Mouse (Mus musculus) G1E (cell line): ENCODE measurements around the gene Zfp536. TPM values are rescaled to one million over a fixed set of nuclear protein-coding genes. Genes with fewer than 3 reads are reported as not detected.

Experiments
- ATAC-seq: 2 replicates; pipeline ENCODE4 v1.8.0; 2016; ENCODE audit warnings: mild to moderate bottlenecking; ENCODE audit not compliant: insufficient number of reproducible peaks, poor library complexity, low FRiP score, severe bottlenecking; ENCODE audit errors: extremely low read depth
- DNase-seq: peaks from one replicate; pipeline ENCODE4 v3.0.0; 2012; ENCODE audit warnings: low spot score
- H3K27me3 ChIP-seq: 2 replicates; pipeline ENCODE4 v1.6.1; 2012; ENCODE audit warnings: mild to moderate bottlenecking, low read length, inconsistent platforms; ENCODE audit not compliant: insufficient read depth
- H3K36me3 ChIP-seq: replicated peaks from 2 replicates; pipeline ENCODE3; 2012; ENCODE audit warnings: mild to moderate bottlenecking, inconsistent platforms
- H3K4me1 ChIP-seq: 2 replicates; pipeline ENCODE4 v1.6.1; 2012; ENCODE audit warnings: low read depth, low read length, inconsistent platforms, mixed read lengths; ENCODE audit not compliant: insufficient read depth
- H3K4me3 ChIP-seq: 2 replicates; pipeline ENCODE4 v1.5.1; 2012; ENCODE audit warnings: low read depth, mild to moderate bottlenecking, inconsistent platforms, low read length, moderate library complexity, mixed read lengths
- H3K9me3 ChIP-seq: replicated peaks from 2 replicates; pipeline ENCODE4 v1.6.1; 2012; ENCODE audit warnings: inconsistent platforms
- CTCF ChIP-seq: IDR thresholded peaks from 2 replicates; pipeline ENCODE4 v1.5.1; 2012; ENCODE audit warnings: low read depth, low read length, inconsistent platforms, mixed read lengths
- GATA1 ChIP-seq: IDR thresholded peaks from 2 replicates; pipeline ENCODE4 v1.6.1; 2012; ENCODE audit warnings: borderline replicate concordance, low read length, inconsistent platforms, mixed read lengths
- GATA2 ChIP-seq: IDR thresholded peaks from 2 replicates; pipeline ENCODE4 v1.6.1; 2012; ENCODE audit warnings: low read depth, low read length, inconsistent platforms, borderline replicate concordance
- POLR2AphosphoS5 ChIP-seq: IDR thresholded peaks from 2 replicates; pipeline ENCODE4 v1.6.1; 2012; ENCODE audit warnings: low read depth, low read length, inconsistent platforms; ENCODE audit not compliant: insufficient replicate concordance
- TAL1 ChIP-seq: conservative IDR thresholded peaks from 2 replicates; pipeline ENCODE4 v1.6.1; 2012; ENCODE audit warnings: low read depth, low read length, inconsistent platforms, mixed read lengths
- polyA plus RNA-seq: library from polyadenylated mRNA; stranded (reverse); fragments of >175 nt; gene quantifications from 2 replicates; pipeline ENCODE4 v1.2.3, GENCODE M21; 2012
- total RNA-seq, 2 experiments: library from RNA; stranded (forward) in 1 of 2; stranded (reverse) in 1 of 2; fragments of 200-1000 nt in 1 of 2; fragments of >200 nt in 1 of 2; fragmentation: Nextera tagmentation in 1 of 2; gene quantifications; 2 replicates each; pipeline ENCODE4 v1.2.3; 2014 to 2017

Gene Zfp536
- total and polyA plus RNA-seq, 3 experiments: 0.22 TPM; not detected in 2

DNA sequence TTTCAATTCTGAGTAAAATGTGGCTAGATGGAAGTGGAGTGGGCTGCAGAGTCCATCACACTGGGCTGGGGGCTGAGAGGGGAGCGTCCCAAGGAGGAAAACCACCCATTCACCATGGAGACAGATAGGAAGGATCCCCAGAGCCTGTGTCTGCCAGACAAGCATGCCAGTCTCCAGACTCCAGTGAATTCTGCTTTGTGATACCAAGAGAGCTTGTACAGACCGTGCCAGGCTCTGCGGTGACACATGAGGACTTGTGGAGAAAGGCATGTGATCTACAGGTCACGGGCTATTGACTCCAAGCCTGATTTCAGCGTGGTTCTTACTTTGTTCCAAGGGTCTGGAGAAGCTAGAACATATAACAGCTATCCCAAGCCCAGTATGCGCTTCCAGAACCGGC lies 230.5 kb downstream of the Zfp536 start:
- H3K4me1 ChIP-seq: no peaks in the 10 kb centered on the region
- H3K36me3 ChIP-seq: no peaks in the 10 kb centered on the region
- H3K4me3 ChIP-seq: no peak overlapping the region
- no peaks in the 10 kb centered on the region for H3K27me3 ChIP-seq
- peaks cover 65% of the 10 kb centered on the region for H3K9me3 ChIP-seq
- no peak for DNase-seq
- TF ChIP-seq GATA1: no peak
- no peak for TF ChIP-seq CTCF
- no peak for TF ChIP-seq TAL1
- TF ChIP-seq POLR2AphosphoS5: no peak
- TF ChIP-seq GATA2: no peak
- no peak for ATAC-seq

DNA sequence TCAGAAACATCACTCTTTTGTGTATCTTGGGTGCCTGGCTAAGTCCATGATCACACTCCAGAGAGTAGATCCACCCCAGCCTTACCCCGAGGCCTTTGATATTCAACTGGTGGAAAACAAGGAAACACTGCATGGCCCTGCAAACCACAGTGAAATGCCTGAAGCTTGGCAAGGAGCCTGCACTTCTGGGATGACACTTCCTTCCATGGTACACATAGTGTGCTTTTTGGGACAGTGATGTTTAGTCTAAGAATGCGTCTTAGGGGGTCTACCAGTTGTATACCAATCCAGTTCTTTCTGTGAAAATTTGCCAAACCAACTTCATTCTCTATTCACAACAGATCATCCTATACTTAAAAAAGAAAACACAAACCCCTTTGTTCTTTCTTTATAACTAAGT lies 242.3 kb downstream of the Zfp536 start:
- Histone ChIP-seq H3K4me1 (no peaks in the 10 kb centered on the region), H3K4me3 (no peak overlapping the region), H3K27me3 (no peaks in the 10 kb centered on the region), H3K9me3 (peaks cover 70% of the 10 kb centered on the region), H3K36me3 (no peaks in the 10 kb centered on the region)
- DNase-seq: no peak
- no peak for ATAC-seq
- TF ChIP-seq GATA2 (no peak), CTCF (no peak), POLR2AphosphoS5 (no peak), TAL1 (no peak), GATA1 (no peak)

DNA sequence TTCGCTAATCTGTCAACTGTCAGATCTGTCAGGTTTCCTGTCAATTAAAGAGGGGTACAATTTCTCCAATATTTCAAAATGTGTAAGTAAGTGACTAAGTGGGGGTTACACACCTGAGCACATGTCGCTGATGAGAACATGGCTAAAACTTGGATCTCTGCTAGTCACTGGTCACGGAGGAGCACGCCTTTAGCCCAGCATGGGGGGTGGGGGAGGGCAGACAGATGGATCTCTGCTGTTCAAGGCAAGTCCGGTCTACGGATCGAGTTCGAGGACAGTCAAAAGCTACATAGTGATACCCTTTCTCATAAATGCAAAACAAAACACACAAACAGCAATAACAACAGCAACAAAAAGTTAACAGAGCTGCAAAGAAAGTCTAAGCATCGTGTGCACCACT lies 245.1 kb downstream of the Zfp536 start:
- TF ChIP-seq GATA1 (no peak), POLR2AphosphoS5 (no peak), CTCF (no peak), TAL1 (no peak), GATA2 (no peak)
- Histone ChIP-seq H3K9me3 (peaks cover 72% of the 10 kb centered on the region), H3K27me3 (no peaks in the 10 kb centered on the region), H3K36me3 (no peaks in the 10 kb centered on the region), H3K4me3 (no peak overlapping the region), H3K4me1 (no peaks in the 10 kb centered on the region)
- no peak for DNase-seq
- ATAC-seq: no peak

DNA sequence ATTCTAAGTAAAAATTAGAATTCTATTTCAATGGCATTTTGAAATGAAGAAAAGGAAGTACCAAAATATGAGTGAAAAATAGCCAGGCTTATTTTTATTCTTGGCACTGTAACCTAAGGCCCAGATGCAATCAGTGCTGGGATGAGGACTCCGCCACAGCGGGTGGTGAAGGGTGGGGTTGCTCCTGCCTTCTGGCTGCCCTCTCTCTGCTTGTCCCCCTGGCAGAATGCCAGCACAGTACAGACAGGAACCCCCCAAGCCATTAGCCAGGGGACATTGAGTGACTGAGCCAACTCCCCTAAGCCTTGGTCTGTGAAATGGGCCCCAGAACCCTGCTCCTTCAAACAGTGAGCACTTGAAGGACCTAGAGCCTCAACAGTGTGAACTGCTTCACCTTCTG lies 245.6 kb downstream of the Zfp536 start:
- Histone ChIP-seq H3K9me3 (peaks cover 71% of the 10 kb centered on the region), H3K4me3 (no peak overlapping the region), H3K36me3 (no peaks in the 10 kb centered on the region), H3K27me3 (no peaks in the 10 kb centered on the region), H3K4me1 (no peaks in the 10 kb centered on the region)
- DNase-seq: no peak
- no peak for ATAC-seq
- TF ChIP-seq GATA1: no peak
- no peak for TF ChIP-seq GATA2
- no peak for TF ChIP-seq TAL1
- no peak for TF ChIP-seq CTCF
- TF ChIP-seq POLR2AphosphoS5: no peak

DNA sequence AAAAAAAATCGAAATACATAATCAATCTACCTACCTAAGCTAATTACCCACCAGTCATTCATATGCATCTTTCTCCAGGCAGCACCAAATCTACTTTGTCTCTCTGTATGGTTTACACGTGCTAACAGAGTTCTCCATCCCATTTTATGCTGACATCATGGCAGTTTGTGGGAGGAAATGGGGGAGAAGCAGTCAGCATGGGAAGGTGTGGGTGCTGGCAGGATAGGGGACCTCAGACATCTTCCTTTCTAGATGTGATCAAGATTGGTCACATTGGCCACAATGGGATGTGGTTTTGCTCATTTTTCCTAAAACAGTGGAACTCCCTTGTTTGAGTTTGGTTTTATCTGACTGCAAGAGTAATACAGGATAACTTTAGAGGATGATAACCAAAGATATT lies 252.0 kb downstream of the Zfp536 start:
- H3K27me3 ChIP-seq: no peaks in the 10 kb centered on the region
- DNase-seq (no peak), ATAC-seq (no peak)
- H3K9me3 ChIP-seq: peaks cover 44% of the 10 kb centered on the region
- H3K4me1 ChIP-seq: no peaks in the 10 kb centered on the region
- no peak for TF ChIP-seq CTCF
- no peak for TF ChIP-seq TAL1
- TF ChIP-seq POLR2AphosphoS5: no peak
- no peak for TF ChIP-seq GATA2
- no peak for TF ChIP-seq GATA1
- no peak overlapping the region for H3K4me3 ChIP-seq
- H3K36me3 ChIP-seq: no peaks in the 10 kb centered on the region

DNA sequence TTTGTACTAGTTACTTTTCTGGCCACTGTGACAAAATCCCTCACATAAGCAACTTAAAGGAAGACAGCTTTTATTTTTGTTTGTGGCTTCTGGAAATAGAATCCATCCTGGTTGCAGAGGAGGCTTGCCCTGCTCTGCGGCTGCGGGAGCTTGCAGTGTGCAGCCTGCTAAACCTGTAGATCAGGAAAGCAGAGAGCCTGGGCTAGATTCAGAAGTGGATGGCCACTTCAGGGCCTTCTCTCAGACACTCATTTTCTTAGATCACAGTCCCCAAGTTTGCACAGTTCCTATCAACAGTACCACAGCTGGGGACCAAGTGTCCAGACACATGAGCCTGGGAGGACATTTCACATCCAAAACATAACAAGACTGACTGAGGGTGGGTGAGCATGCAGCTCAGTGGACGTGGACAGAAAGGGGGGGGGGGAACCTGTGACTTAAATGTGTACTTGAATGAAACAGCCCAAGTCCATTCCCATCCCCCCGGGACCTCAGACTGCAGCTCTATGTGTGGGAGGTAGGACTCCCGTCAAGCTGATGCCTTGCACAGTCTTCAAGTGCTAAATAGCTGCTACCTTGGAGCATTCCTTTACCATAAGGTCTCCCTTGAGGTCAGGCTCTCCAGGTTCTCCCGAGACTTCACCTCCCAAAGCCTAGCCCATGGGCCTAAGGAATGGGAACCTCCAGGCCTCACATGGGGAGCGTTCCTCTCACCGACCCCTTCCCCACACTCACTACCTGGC lies 262.3 kb downstream of the Zfp536 start:
- Histone ChIP-seq H3K9me3 (peaks cover 68% of the 10 kb centered on the region), H3K4me1 (no peaks in the 10 kb centered on the region), H3K36me3 (no peaks in the 10 kb centered on the region), H3K4me3 (no peak overlapping the region), H3K27me3 (no peaks in the 10 kb centered on the region)
- no peak for DNase-seq
- no peak for TF ChIP-seq GATA1
- no peak for TF ChIP-seq GATA2
- no peak for TF ChIP-seq TAL1
- TF ChIP-seq POLR2AphosphoS5: no peak
- TF ChIP-seq CTCF: no peak
- no peak for ATAC-seq
